Mouse (Mus musculus) liver, postnatal 0 days (tissue): ENCODE measurements around the gene Vars.

Experiments
- CTCF ChIP-seq: sonication (generic); IDR thresholded peaks from 2 replicates; pipeline ENCODE4 v1.5.1; 2016; ENCODE audit warnings: antibody characterized with exemption, low read depth
- EP300 ChIP-seq: IDR thresholded peaks from 2 replicates; pipeline ENCODE4 v1.6.1; 2016; ENCODE audit warnings: antibody characterized with exemption, low read depth, mild to moderate bottlenecking

DNA sequence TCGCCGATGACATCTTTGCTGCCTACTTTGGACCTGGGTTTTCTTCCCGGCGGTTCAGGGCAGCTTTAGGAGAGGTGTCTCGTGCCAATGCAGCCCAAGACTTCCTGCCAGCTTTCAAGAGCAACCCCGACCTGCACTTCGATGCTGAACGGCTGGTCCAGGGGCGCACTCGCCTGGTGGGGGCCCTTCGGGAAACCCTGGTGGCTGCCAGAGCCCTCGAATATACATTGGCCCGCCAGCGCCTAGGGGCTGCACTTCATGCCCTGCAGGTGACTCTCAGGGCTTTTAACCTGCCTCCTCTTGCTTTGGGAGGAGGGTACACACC lies 16.9 kb downstream of the Vars start:
- TF ChIP-seq CTCF: no peak
- TF ChIP-seq EP300: no peak
